Mouse (Mus musculus): ENCODE results near the gene Frmpd4.

Frmpd4 gene

DNA sequence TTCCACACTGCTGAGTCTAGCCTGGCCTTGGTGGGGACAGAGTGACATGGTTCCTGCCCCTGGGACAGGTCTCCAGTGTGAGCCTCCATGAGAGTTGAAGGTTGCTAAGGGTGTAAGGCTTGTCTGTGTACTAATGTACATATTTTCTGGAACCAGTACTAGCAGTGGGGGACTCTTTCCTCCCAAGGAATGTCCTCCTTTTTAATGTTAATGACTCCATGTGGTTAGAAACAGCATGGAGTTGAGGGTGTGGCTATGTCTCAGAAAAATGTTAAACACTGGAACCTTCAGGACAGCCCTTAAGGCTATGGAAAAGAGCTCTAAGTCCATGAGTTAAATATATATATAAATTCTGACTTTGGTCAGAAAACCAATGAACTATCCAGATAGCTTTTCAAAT is 436.0 kb downstream of the Frmpd4 start:
- no peak for DNase-seq (ENCODE audit: low read depth, low spot score)

- DNase-seq (ENCODE audit: low read depth, low spot score), result no peak
Observed at GRCm38 (mm10) chrX:168124043-168124442, 453.0 kb downstream of the Frmpd4 start.

- DNase-seq (ENCODE audit: low read depth, low spot score), result no peak
Observed at GRCm38 (mm10) chrX:168123589-168123965, 453.5 kb downstream of the Frmpd4 start.

DNA sequence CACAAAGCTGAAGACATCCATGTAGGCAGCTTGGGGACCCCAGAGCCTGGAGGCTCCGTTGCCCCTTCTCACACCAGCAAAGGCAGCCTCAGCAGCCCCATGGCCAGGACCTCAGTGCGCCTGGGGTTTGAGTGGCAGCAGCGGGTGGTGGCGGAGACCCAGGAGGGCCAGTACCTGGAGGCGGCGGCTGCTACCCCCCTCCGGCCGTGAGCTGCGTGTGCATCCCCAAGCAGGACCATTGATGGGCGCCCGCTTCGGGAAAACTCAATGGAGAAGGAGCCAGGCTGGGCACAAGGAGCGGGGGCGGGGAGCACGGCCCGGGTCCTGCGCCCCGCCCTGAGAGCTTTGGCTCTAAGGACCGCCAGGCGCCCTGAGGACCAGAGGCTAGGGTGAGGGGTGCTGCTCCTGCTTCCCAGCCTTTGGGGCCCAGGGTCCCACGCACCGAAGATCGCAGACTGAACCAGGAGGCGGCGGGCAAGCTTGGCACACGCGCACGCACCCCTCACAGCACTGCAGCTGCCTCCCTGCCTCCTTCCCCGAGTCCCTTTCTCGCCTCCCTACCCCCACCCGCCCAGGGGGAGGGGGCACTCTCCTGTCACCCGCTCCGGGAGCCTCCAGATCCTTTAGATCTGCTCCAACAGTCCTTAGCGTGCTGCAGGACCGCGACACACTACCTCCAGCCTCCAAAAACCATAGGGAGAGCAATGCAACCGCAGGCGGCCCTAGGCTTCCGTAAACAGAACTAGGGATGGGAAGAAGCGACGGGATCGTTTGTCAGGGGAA is 454.0 kb downstream of the Frmpd4 start:
- DNase-seq (ENCODE audit: low read depth, low spot score), result no peak

DNA sequence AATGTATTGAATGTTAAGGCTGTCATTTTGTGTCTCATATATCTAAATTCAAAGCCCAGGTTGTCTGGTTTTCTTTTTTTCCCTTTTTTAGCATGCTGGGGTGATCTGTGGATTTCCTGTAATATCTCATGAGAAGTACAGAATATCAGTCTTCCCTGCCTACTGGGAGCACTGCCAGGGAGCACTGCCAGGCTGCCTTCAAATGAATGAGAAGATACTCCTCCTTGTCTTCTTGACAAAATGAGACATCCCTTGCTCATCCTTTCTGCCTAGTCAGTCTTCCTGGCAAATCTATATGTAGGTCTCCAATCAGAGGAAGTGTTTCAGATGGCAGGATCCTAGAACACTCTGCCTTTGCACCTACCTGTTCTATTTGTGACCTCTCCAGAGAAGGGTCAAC is 535.4 kb downstream of the Frmpd4 start:
- DNase-seq (ENCODE audit: low read depth, low spot score), result no peak

GRCm38 (mm10) chrX:168020574-168021145 is 556.4 kb downstream of the Frmpd4 start:
- no peak for DNase-seq (ENCODE audit: low read depth, low spot score)

DNA sequence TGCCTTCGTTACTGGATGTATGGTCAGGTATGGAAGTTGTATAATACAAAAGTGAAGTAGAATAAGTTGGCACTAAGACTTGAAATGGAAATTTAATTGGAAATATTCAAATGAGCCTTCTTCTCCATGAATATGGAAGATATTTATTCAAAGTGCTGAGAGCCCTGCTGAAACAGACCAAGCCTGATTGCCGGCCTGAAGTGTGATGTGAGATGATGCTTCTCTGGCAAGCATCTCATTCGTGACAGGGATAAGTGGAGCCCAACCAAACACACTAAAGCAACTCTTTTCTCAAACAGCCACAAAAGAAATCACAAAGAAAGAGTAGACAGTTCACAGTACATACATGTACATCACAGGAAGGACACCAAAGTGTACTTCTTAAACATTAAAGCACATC is 559.2 kb downstream of the Frmpd4 start:
- DNase-seq (ENCODE audit: low read depth, low spot score), result no peak

GRCm38 (mm10) chrX:167984835-167985234 is 592.2 kb downstream of the Frmpd4 start:
- DNase-seq (ENCODE audit: low read depth, low spot score), result no peak

DNA sequence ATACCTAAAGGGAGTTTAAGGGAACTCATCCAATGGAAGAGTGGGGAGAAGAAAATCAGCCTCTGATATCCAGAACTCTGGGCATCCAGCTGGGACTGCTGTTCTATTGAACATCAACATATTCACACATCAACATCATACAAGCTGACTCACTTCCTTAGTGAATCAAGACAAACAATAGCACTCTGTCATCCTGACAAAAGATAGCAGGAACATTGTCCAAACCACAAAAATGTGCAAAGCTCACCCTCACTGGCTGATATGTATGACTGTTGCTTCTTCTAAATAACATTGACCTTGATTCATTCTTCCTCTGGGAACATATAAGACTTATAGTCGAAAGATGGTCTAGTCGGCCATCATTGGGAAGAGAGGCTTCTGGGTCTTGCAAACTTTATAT is 625.8 kb downstream of the Frmpd4 start:
- DNase-seq (ENCODE audit: low read depth, low spot score), result no peak

DNA sequence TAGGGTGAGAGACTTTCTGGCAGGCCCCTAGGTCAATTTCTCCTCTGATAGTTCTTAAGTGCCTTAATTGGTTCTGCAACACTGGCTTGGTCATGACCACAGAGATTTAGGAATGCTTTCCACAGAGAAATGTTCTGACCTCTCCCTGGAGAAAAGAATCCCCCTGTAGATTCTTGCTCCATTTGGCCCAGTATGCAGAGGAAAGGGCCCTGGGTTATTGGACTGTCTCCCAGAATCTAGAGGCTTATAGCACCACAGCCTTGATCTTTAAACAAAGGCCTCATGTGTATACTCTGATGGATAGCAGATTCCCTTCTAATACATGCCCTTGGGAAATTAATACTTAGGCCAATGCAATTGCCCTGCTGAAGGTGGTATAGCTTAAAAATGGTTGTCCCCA is 667.5 kb downstream of the Frmpd4 start:
- no peak for DNase-seq (ENCODE audit: low read depth, low spot score)

DNA sequence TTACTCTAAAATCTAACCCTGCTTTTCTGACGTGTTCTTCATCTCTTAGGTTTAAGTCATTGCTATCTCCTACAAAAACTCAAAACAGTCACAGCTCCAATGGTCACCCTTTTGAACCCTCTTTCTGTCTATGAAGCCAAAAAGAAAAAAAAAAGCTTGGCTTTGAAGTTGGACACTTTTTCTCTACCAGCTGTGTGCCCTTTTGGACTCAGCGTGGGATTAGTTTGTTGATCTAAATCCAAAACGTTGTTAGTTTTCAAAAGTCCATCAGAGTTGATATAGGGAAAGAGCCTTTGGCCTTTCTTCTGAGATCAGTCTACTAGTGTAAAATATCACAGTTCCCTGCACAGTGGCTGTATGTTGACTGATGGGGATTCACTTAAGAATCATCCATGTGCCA is 676.0 kb downstream of the Frmpd4 start:
- no peak for DNase-seq (ENCODE audit: low read depth, low spot score)

GRCm38 (mm10) chrX:167854821-167855220 is 722.2 kb downstream of the Frmpd4 start:
- DNase-seq (ENCODE audit: low read depth, low spot score), result no peak

- DNase-seq (ENCODE audit: low read depth, low spot score), result no peak
Observed at GRCm38 (mm10) chrX:167832543-167832942, 744.5 kb downstream of the Frmpd4 start.

GRCm38 (mm10) chrX:167828456-167828855 is 748.6 kb downstream of the Frmpd4 start:
- DNase-seq (ENCODE audit: low read depth, low spot score), result no peak

- DNase-seq (ENCODE audit: low read depth, low spot score), result no peak
Observed at GRCm38 (mm10) chrX:167817363-167817762, 759.7 kb downstream of the Frmpd4 start.

GRCm38 (mm10) chrX:167810120-167810519 is 766.9 kb downstream of the Frmpd4 start:
- no peak for DNase-seq (ENCODE audit: low read depth, low spot score)

- no peak for DNase-seq (ENCODE audit: low read depth, low spot score)
Observed at GRCm38 (mm10) chrX:167808572-167808971, 768.5 kb downstream of the Frmpd4 start.

DNA sequence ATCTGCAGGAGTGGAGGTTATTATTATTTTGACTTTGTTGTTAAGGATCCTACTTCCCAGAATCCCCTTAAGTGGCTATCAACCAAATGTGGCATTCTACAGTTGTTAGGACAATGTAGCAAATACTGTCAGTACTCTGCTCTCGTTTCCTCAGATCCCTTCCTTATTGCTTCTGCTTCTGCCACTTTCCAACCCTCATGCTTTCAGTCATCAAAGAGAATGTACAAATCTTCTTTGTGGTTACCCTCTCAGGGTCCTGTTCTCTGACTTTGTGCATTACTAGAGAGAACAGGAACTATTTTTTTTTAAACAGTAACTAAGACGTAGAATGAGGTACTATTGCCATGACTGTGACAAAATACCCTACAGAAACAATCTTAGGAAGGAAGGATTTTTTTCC is 788.3 kb downstream of the Frmpd4 start:
- no peak for DNase-seq (ENCODE audit: low read depth, low spot score)

- no peak for DNase-seq (ENCODE audit: low read depth, low spot score)
Observed at GRCm38 (mm10) chrX:167783526-167783925, 793.5 kb downstream of the Frmpd4 start.

- no peak for DNase-seq (ENCODE audit: low read depth, low spot score)
Observed at GRCm38 (mm10) chrX:167719564-167719981, 857.5 kb downstream of the Frmpd4 start.

- DNase-seq (ENCODE audit: low read depth, low spot score), result no peak
Observed at GRCm38 (mm10) chrX:167719092-167719491, 857.9 kb downstream of the Frmpd4 start.

GRCm38 (mm10) chrX:167654806-167655495 is 922.1 kb downstream of the Frmpd4 start:
- DNase-seq (ENCODE audit: low read depth, low spot score), result no peak

- DNase-seq (ENCODE audit: low read depth, low spot score), result no peak
Observed at GRCm38 (mm10) chrX:167654249-167654648, 922.8 kb downstream of the Frmpd4 start.

Data from c-Kit-negative CD71-positive TER-119-positive erythroid progenitor cells, embryonic 14.5 days (primary cell).